Mouse (Mus musculus): Measurements from ENCODE around the gene Dnaaf5. TPM values are rescaled to one million over a fixed set of nuclear protein-coding genes. Genes with fewer than 3 reads are reported as not detected.

Dnaaf5 gene
- polyA plus RNA-seq, 1 experiment from 2014 or later = 3.9 TPM

DNA sequence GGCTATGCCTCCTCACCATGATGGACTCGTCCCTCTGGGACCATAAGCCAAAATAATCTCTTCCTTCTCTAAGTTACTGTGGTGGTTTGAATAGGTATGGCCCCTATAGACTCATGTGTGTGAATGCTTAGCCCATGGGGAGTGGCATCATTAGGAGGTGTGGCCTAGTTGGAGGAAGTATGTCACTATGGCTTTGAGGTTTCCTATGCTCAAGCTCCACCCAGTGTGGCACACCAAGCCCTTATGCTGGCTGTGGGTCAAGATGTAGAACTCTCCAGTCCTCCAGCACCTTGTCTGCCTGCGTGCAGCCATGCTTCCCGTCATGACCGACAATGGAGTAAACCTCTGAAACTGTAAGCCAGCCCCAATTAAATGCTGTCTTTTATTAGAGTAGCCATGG, 4.3 kb upstream of the Dnaaf5 start:
- Histone ChIP-seq H3K27ac (replicated peaks) (no peak overlapping the region), H3K36me3 (peaks cover 5% of the 10 kb centered on the region; the same call in 1 of the 2 replicates), H3K4me1 (peaks cover 8% of the 10 kb centered on the region), H3K9ac (replicated peaks) (no peak overlapping the region), H3K27me3 (replicated peaks) (no peaks in the 10 kb centered on the region), H3K9me3 (replicated peaks) (no peaks in the 10 kb centered on the region), H3K4me3 (replicated peaks) (no peak overlapping the region), H3K4me2 (no peak overlapping the region)
- ATAC-seq (ENCODE audit: low FRiP score) = no peak
- 90% methylated on average over 4 of the region's 4 CpGs for WGBS

DNA sequence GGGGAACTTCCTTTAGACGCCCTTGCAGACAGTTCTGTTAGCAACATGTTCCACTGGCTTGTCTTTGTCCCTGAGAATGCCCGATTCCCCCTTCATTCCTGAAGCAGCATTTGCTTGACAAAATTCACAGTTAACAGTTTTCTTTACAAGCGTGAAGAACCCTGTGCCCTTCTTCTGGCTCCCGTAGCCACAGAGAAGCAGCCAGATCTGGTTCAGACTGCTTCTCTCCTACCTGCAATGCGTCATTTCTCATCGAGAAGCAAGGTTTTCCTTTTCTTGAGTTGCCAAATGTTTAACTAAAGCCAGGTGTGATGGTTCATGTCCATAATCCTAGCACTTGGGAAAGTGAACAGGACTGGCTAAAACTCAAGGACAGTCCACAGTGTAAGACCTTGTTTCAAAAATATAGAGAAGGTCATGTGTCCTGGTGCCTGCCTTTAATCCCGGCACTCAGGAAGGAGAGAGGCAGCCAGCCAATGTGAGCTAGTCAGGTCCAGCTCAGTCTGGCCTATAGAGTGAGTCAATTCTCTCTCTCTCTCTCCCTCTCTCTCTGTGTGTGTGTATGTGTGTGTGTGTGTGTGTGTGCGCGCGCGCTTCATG, 3.4 kb upstream of the Dnaaf5 start:
- H3K27ac ChIP-seq (replicated peaks) = no peak overlapping the region
- WGBS = 87% methylated on average over 11 of the region's 11 CpGs
- H3K27me3 ChIP-seq (replicated peaks) = no peaks in the 10 kb centered on the region
- no peak overlapping the region for H3K9ac ChIP-seq (replicated peaks)
- no peak for ATAC-seq (ENCODE audit: low FRiP score)
- H3K36me3 ChIP-seq = peaks cover 5% of the 10 kb centered on the region; the same call in 1 of the 2 replicates
- H3K4me3 ChIP-seq (replicated peaks) = no peak overlapping the region
- no peak overlapping the region for H3K4me2 ChIP-seq
- H3K4me1 ChIP-seq = peaks cover 17% of the 10 kb centered on the region
- no peaks in the 10 kb centered on the region for H3K9me3 ChIP-seq (replicated peaks)

DNA sequence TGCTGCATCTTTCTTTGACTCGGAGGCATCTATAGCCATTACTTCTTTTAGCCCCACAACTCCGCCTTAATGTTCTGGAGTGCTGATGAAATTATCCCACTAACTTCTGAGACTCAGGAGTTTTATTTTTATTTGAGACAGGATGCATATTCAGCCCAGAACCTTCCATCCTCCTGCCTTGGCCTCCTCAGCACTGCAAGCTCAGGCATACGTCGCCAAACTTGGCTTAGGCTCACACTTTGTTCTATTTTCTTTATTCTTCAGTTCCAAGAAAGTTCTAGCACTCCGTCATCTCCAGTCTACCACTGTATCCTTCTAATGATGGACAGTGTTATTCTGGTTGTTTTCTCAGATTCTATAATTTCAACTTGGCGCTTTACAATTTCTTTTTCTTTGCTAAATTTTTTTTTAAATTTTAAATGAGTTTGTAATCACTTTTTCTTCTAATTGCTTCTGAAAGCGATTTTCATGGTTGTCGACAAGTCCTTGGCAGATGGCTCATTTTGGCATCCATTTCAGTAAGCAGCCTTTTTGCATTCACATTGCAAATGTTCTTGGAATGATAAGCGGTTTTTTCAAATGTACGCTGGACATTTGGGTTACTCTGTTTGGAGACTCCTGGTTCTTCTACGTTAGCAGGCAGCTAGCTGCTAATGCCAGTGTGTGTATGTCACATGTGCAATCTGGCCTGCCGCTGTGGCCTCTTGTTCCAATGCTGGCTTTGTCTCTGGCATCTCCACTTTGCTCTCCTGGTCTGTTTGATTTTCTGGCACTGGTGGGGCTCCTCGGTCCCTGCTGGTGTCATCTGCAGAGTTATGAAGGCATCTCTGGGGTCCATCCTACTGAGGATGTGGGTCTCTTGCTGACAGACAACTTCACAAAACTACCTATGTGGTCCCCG, 2.6 kb upstream of the Dnaaf5 start:
- Histone ChIP-seq H3K9ac (replicated peaks) (no peak overlapping the region), H3K4me2 (no peak overlapping the region), H3K9me3 (replicated peaks) (no peaks in the 10 kb centered on the region), H3K4me3 (replicated peaks) (no peak overlapping the region), H3K27me3 (replicated peaks) (no peaks in the 10 kb centered on the region), H3K4me1 (peaks cover 25% of the 10 kb centered on the region), H3K36me3 (peaks cover 9% of the 10 kb centered on the region), H3K27ac (replicated peaks) (no peak overlapping the region)
- ATAC-seq (ENCODE audit: low FRiP score) = no peak
- 84% methylated on average over 14 of the region's 14 CpGs for WGBS

DNA sequence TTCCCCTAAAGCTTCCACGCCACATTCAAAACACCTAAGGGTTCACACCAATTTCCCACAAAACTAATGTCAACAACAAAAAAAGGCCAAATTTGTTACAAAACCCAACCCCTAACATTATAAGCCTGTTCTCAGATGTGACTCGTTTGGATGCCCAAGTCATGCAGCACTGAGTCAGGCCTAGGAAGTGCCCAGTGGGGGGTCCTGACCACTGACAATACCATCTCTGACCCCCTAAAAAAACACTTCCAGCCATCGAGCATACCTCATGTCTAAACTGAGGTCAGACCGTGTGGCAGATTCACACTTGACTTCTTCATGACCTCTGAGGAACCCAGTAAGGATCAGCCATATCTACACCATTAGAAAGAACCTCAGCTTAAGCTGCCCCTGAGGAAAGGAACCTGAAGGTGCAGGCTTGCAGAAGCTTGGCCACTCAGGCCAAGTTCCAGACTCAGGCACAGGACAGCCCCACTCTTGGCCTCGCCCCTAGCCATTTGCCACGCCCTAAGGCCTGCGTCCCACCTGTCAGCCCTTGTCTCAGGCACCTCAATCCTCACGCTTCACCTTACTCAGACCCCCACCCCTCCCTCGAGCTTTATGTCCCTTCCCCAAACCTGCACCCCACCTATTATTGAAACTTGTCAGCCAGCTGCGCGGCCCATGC, 884 bp upstream of the Dnaaf5 start:
- Histone ChIP-seq H3K27ac (replicated peaks) (peak overlapping the region; percentile 87), H3K9me3 (replicated peaks) (no peaks in the 10 kb centered on the region), H3K4me3 (replicated peaks) (peak overlapping the region; percentile 89), H3K9ac (replicated peaks) (peak overlapping the region; percentile 47), H3K27me3 (replicated peaks) (no peaks in the 10 kb centered on the region), H3K4me2 (peak overlapping the region; percentile 94), H3K4me1 (peaks cover 25% of the 10 kb centered on the region), H3K36me3 (peaks cover 26% of the 10 kb centered on the region)
- peak; percentile 53 for ATAC-seq (ENCODE audit: low FRiP score)
- 26% methylated on average over 11 of the region's 11 CpGs for WGBS

DNA sequence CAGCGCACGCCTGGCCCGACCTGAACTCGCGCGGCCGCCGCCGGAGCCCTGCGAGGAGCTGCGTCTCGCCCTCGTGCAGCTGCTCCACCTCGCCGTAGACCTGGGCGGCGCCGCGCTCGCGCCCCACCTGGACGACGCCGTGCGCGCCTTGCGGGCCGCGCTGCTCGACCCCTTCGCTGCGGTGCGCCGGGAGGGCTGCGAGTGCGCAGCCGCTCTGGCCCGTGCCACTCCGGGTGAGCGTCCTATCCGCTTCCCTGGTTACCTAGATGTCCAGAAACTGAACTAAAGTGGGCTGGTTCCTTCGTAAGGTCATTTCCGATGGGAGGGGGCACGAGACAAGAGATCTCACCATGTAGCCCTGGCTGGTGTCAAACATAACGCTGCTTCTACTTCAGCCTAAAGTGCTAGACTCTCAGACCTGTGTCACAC, 594 bp downstream of the Dnaaf5 start:
- Histone ChIP-seq H3K27me3 (replicated peaks) (no peaks in the 10 kb centered on the region), H3K4me3 (replicated peaks) (peak overlapping the region; percentile 89), H3K4me2 (peak overlapping the region; percentile 94), H3K4me1 (peaks cover 25% of the 10 kb centered on the region), H3K36me3 (peaks cover 40% of the 10 kb centered on the region), H3K9ac (replicated peaks) (peak overlapping the region; percentile 72), H3K27ac (replicated peaks) (peak overlapping the region; percentile 87), H3K9me3 (replicated peaks) (no peaks in the 10 kb centered on the region)
- ATAC-seq (ENCODE audit: low FRiP score) = peak; percentile 30
- WGBS = under 1% methylated on average over 45 of the region's 45 CpGs

DNA sequence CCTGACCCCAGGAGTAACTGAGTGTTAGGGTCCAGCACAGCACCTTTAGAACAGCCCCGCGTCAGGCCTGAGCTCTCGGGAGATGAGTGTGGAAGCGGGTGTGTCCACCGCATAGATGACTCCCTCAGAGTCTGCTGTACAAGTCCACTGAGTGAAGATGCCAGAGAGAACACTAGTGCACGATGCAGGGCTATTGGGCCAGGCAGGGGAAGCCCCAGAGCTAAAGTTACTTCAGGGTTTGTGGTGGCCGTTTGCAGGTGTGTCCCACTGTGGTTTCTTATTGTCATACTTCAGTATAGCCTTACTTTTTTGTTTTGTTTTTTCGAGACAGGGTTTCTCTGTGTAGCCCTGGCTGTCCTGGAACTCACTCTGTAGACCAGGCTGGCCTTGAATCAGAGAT, 10.9 kb downstream of the Dnaaf5 start:
- no peak for ATAC-seq (ENCODE audit: low FRiP score)
- H3K27ac ChIP-seq (replicated peaks) = no peak overlapping the region
- peaks cover 53% of the 10 kb centered on the region for H3K36me3 ChIP-seq
- no peaks in the 10 kb centered on the region for H3K4me1 ChIP-seq
- no peak overlapping the region for H3K9ac ChIP-seq (replicated peaks)
- H3K9me3 ChIP-seq (replicated peaks) = no peaks in the 10 kb centered on the region
- H3K4me2 ChIP-seq = no peak overlapping the region
- WGBS = 90% methylated on average over 8 of the region's 8 CpGs
- H3K4me3 ChIP-seq (replicated peaks) = no peak overlapping the region
- H3K27me3 ChIP-seq (replicated peaks) = no peaks in the 10 kb centered on the region

DNA sequence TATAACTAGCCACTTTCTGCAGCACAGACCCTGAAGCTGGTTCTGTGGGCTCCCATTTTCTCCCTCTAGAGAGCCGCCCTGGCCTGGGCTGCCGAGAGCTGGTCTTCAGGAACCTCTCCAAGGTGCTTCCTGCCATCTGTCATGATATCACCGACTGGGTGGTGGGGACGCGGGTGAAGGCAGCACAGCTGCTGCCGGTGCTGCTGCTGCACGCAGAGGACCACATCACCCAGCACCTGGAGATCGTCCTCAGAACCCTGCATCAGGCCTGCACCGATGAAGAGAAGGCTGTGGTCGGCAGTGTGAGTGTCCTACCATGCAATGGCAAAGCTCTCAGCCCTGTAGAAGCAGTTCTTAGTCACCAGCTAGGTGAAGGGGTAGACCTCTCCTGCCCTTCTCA, 11.6 kb downstream of the Dnaaf5 start:
- H3K4me2 ChIP-seq = no peak overlapping the region
- WGBS = 90% methylated on average over 10 of the region's 10 CpGs
- H3K9ac ChIP-seq (replicated peaks) = no peak overlapping the region
- H3K4me3 ChIP-seq (replicated peaks) = no peak overlapping the region
- H3K4me1 ChIP-seq = no peaks in the 10 kb centered on the region
- no peaks in the 10 kb centered on the region for H3K9me3 ChIP-seq (replicated peaks)
- H3K36me3 ChIP-seq = peaks cover 54% of the 10 kb centered on the region
- ATAC-seq (ENCODE audit: low FRiP score) = no peak
- H3K27ac ChIP-seq (replicated peaks) = no peak overlapping the region
- no peaks in the 10 kb centered on the region for H3K27me3 ChIP-seq (replicated peaks)

DNA sequence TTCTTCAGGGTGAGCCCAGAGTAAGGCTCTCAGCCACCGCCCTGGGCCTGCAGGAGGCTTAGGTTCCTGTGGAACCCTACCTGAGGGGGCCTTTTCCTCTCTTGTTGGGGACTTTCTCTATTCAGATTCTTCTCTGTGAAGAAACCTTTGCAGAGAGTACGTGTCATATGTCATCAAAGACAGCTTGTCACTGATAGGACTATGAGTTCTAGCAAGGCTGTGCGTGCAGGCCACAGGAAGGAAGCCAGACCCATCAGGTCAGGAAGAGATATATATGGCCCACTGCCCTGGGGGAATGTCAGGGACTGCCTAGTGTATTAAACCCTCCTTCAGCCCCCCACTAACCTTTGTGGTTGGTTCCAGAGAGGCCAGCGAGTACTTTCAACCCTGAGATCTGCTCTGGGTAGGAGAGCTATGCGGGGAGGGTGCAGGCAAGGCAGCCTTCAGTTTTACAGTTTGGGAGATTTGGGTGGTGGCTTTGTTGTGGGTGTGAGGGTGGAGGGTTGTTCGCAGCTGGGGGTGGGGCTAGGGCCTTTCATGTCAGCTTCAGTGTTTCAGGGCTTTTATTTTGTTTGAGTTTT, 16.8 kb downstream of the Dnaaf5 start:
- WGBS = 92% methylated on average over 6 of the region's 6 CpGs
- no peak for ATAC-seq (ENCODE audit: low FRiP score)
- H3K9me3 ChIP-seq (replicated peaks) = no peaks in the 10 kb centered on the region
- H3K4me1 ChIP-seq = no peaks in the 10 kb centered on the region
- no peak overlapping the region for H3K4me2 ChIP-seq
- no peaks in the 10 kb centered on the region for H3K27me3 ChIP-seq (replicated peaks)
- no peak overlapping the region for H3K27ac ChIP-seq (replicated peaks)
- H3K36me3 ChIP-seq = peaks cover 66% of the 10 kb centered on the region
- no peak overlapping the region for H3K4me3 ChIP-seq (replicated peaks)
- no peak overlapping the region for H3K9ac ChIP-seq (replicated peaks)

DNA sequence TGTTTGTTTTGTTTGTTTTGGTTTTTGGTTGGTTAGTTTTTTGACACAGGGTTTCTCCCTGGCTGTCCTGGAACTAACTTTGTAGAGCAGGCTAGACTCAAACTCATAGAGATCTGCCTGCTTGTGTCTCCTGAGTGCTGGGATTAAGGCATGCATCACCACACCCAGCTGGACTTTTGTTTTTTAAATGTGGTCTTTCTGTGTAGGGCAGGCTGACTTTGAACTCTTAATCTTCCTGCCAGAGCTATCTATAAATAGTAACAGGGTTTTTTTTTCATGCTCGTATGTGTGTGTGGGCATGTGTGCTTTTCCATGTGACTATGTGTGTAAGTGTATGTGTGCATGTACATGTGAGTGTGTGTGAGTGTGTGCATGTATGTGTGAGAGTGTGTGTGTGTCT, 17.5 kb downstream of the Dnaaf5 start:
- 75% methylated on average over 1 of the region's 1 CpGs for WGBS
- H3K27ac ChIP-seq (replicated peaks) = no peak overlapping the region
- no peak for ATAC-seq (ENCODE audit: low FRiP score)
- H3K4me2 ChIP-seq = no peak overlapping the region
- H3K36me3 ChIP-seq = peaks cover 64% of the 10 kb centered on the region
- H3K9me3 ChIP-seq (replicated peaks) = no peaks in the 10 kb centered on the region
- no peaks in the 10 kb centered on the region for H3K4me1 ChIP-seq
- no peaks in the 10 kb centered on the region for H3K27me3 ChIP-seq (replicated peaks)
- no peak overlapping the region for H3K9ac ChIP-seq (replicated peaks)
- H3K4me3 ChIP-seq (replicated peaks) = no peak overlapping the region

DNA sequence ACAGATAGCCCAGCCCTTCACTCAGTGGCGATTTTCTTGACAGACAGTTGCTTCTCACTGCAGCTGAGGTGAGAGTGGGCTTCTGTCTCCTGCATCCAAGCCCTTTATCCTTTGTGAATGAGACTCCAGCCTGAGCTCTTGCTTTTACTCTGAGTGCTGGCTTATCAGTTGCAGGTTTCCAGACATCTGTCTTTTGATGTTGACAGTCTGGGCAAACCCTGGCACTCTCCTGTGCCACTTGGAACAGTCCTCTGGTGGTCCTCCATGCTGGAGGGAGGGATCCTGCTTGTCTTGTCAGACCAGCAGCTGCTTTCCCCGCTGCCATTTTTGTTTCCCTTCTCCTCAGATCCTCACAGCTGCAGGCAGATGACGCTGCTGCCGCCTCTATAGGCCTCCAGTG, 21.9 kb downstream of the Dnaaf5 start:
- H3K9ac ChIP-seq (replicated peaks) = no peak overlapping the region

DNA sequence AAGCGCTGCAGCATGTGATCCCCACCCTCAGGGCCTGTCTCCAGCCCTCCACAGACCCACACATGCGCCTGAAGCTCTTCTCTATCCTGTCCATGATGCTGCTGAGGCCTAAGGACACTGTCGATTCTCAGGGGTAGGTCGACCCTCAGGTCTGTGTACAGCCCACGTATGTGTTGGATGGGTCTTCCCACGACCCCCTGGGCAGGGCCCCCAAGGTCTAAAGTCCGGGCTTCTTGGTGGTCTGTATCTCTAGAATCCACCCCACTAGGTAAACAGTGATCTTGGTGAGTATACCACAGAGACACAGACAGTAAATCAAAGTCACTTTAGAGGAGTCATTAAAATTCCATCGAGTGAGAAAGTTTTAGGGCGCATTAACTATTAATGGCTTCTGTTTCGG, 24.1 kb downstream of the Dnaaf5 start:
- Histone ChIP-seq H3K36me3 (peaks cover 47% of the 10 kb centered on the region), H3K4me3 (replicated peaks) (no peak overlapping the region), H3K27ac (replicated peaks) (peak overlapping the region; percentile 14), H3K4me1 (peaks cover 21% of the 10 kb centered on the region), H3K9ac (replicated peaks) (0 out of 2 replicates have a peak overlapping the region, but pooled peaks have one; percentile 10), H3K4me2 (no peak overlapping the region), H3K27me3 (replicated peaks) (no peaks in the 10 kb centered on the region), H3K9me3 (replicated peaks) (no peaks in the 10 kb centered on the region)
- ATAC-seq (ENCODE audit: low FRiP score) = 0 out of 2 replicates have a peak, but pooled peaks have one; percentile 19
- WGBS = 11% methylated on average over 10 of the region's 10 CpGs

More for the DNA sequence above, 21.9 kb downstream of the Dnaaf5 start:
- H3K4me3 ChIP-seq (replicated peaks) = no peak overlapping the region
- H3K4me2 ChIP-seq = no peak overlapping the region
- no peaks in the 10 kb centered on the region for H3K27me3 ChIP-seq (replicated peaks)
- peaks cover 38% of the 10 kb centered on the region for H3K36me3 ChIP-seq
- ATAC-seq (ENCODE audit: low FRiP score) = no peak
- H3K4me1 ChIP-seq = peaks cover 21% of the 10 kb centered on the region
- no peaks in the 10 kb centered on the region for H3K9me3 ChIP-seq (replicated peaks)
- no peak overlapping the region for H3K27ac ChIP-seq (replicated peaks)
- 97% methylated on average over 4 of the region's 4 CpGs for WGBS
